Mouse (Mus musculus) CD4-positive, CD25-positive, alpha-beta regulatory T cell, adult 4 months (primary cell): ENCODE results near the gene Gpr62. TPM values are rescaled to one million over a fixed set of nuclear protein-coding genes. Genes with fewer than 3 reads are reported as not detected.
A peak's percentile ranks its signal among the peaks of the same experiment; 100 is the strongest.
"Not testable (repeated sequence)": the region's sequence is repeated elsewhere in the genome, so short reads cannot be mapped to it uniquely, and the experiment has no call there.

ENCODE experiments used
- ATAC-seq: one replicate; pipeline ENCODE4 v1.8.0; 2017
- polyA plus RNA-seq, 2 experiments: library from polyadenylated mRNA; unstranded; fragments of 100-300 nt; shearing (Covaris generic); gene quantifications; one replicate each; pipeline ENCODE4 v1.2.1; 2017

Gpr62 gene
- not detected for polyA plus RNA-seq

DNA sequence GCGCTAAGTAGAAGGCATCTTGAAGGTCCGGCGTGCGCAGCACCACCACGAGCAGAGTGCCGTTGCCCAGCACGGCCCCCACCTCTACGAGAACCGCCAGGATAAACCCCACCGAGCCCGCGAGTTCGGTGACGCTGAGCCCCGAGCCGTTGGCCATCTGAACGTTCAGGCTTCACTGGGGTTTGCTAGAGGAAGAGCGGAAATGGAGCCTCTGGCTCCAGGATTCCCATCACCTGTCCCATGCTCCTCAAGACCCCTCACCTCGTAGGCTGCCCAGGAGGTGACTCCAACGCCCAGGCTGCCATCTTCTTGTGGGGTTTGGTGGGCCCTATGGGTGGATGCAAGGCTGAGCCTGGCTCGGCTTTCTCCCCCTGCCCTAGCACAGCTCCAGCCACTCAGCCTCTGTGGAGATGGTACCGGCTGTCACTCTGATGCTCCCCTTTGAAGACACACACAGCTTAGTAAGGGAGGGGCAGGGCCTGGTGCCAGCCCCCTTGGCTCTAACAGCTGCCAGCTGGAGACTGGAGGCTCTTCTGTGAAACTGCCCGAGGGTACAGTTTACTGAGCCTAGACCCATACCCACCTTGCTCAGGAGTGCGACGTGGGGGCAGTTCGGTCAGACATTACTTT is at the start of gene Gpr62:
Gene Gpr62 (minus strand): TSS at position 368 of the 630 bp plus-strand sequence.
- no peak for ATAC-seq

DNA sequence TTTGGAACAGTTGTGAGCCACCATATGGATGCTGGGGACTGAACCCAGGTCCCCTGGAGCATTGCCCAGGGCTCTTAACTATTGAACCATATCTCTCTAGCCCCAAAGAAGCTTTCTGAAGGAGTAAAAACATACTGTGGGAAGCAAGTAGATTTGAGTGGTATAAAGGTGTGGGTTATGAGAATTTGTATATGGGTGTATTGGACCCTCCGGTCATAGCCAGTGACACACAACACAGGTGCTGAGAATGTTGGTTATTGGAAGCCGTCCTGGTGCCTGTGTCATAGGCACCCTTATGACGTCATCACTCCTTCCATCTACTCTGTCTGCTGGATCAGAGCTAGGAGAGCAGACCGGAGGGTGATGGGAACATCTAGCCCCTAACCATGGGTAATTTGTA is 48.5 kb upstream of the Gpr62 start, which contains the start of gene Iqcf5:
Gene Iqcf5 (plus strand): TSS at position 301 of the 400 bp plus-strand sequence.
- ATAC-seq: no peak

DNA sequence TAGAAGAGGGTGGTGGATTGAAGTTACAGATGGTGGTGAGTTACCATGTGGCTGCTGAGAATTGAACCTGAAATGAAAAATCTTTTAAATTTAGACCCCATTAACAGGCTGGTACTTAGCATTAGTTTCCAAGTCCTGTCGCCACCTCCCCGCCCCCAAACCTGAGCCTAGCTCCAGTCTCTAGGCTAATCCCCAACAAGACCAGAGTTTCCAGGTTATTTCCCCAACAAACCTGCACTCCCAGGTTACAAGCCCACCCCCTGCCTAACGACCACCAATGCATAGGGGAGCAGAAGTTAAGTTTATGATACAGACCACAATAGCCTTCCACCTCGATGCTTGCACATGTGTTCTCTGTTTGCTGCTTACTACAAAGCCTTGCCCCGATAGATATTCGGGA is 47.8 kb upstream of the Gpr62 start:
- no peak for ATAC-seq

DNA sequence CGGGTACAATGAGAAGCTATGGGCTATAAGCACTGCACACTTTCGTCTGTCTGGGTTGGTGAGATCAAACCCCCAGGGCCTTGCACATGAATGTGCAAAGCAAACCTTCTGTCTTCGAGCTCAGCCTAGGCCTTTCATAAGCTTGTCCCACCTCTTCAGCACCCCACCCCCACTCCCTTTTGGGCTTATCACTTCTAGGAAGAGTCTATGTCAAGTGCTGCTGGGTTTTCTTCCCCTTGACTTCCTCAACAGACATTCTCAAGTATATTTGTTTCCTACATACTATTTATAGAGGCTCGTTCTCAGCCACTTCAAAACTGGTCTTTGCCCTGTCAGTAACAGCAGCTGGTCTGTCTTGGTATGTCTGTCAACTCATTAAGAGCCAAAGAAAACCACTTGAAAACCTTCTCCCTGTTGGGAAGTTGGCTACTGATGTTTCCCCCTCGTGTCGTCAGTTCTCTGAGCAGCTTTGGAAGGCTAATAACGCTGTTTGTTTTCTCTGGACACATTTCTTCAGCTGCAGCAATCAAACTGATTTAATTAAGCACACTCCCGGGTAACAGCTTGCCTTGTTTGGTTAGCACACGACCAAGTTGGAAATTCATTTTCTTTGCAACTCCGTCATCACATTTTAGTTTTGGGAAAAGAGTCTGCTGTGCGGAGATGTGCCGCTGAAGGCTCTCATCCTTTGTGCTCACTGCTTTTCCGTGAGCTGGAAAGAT is 47.2 kb upstream of the Gpr62 start:
- ATAC-seq: no peak

DNA sequence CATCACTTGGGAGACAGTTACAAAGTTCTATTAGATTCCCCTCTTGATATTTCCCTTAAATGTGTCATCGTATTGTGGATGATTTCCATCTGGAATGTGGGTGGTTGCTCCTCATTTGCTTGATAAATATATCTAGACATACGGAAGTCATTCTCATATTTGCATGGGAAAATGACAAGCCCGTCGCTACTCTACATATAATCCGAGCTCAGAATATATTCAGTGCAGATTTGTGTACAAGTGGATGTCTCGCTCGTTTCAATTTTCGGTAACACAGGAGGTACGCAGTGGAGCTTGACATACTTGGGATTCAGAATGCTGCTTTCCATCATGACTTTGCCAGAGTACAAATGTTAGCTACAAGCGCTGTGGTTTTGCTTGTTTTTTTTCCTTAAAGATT is 43.6 kb upstream of the Gpr62 start:
- no peak for ATAC-seq

DNA sequence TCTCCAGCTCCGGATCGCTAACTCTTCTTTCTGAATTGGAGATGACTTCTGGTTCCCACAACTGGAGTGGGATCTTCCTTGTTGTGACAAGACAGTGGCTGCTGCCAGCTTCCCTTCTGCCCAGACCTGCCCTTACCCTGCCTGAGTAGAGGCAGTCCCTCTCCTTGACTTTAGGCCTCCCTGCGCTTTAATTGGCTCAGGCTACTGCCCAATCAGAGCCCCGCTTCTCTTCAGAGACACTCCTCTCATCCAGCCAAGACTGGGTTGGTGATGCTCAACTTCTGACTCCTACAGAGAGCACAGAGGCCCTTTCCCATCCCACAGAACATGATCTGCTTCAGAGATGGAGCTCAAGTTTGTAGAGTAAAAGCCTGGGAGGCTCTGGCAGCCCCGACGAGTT is 38.5 kb upstream of the Gpr62 start:
- ATAC-seq: no peak

DNA sequence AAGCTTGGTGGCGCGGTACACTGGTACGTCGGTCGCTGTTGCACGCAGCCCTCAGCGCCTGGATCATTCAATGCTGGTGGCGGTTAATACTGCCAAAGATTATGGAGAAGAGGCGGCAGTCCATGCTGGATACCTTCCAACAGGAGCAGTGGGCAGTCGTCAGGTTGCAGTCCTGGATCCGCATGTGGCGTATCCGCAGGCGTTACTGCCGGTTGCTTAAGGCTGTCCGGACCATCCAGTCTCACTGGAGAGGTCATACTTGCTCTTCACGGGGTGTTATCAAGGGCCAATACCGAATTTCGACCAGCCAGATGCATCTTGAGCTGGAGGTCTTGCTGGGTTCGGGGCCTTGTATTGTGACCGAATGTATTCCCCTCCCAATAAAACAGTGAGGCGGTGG is 36.1 kb upstream of the Gpr62 start:
- no peak for ATAC-seq

DNA sequence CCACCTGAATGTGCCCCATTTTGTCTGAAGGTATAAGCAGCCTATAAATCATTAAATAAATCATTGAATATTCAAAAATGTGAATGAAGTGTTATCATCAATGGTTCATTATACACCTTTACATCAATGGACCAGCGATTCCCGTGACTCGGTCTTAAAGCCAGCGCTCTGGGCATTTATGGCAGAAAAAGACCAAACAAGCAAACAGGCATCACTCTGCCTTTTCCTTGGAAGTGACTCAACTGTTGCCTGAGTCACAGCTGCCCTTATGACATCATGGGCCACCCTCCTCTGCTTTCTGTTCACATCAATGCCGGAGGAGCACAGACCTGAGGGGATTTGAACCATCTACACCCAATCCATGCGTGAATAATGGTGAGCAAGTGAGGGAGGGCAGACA is 33.9 kb upstream of the Gpr62 start, which contains the start of gene Iqcf1:
Gene Iqcf1 (plus strand): TSS at position 301 of the 400 bp plus-strand sequence.
- ATAC-seq: no peak

DNA sequence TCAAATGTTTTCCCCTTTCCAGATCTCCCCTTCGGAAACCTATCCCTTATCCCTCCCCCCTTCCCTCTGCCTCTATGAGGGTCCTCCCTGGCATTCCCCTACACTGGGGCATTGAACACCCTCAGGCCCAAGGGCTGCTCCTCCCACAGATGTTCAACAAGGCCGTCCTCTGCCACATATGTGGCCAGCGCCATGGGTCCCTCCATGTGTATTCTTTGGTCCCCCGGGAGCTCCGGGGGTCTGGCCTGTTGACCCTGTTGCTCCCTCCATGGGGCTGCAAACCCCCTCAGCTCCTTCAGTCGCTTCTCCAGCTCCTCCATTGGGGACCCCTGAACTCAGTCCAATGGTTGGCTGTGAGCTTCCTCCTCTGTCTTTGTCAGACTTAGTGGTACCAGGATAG is 21.9 kb upstream of the Gpr62 start:
- ATAC-seq: not testable (repeated sequence)

DNA sequence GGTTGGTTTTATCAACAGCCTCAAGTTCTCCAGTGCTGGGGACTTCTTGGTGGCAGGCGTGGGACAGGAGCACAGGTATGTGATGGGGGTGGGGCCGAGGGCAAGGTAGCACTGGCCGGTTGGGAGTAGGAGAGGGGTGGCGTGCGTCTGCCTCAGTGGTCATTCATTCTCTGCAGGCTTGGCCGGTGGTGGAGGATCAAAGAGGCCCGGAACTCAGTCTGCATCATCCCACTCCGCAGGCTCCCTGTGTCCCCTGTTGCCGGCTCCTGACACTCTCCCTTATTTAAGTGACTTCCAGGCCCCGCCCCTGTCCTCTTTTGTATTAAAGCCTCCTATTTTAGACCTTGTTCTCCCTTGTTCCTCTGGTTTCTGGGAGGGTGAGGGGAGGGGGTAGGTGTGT is 19.3 kb upstream of the Gpr62 start:
- ATAC-seq: no peak

DNA sequence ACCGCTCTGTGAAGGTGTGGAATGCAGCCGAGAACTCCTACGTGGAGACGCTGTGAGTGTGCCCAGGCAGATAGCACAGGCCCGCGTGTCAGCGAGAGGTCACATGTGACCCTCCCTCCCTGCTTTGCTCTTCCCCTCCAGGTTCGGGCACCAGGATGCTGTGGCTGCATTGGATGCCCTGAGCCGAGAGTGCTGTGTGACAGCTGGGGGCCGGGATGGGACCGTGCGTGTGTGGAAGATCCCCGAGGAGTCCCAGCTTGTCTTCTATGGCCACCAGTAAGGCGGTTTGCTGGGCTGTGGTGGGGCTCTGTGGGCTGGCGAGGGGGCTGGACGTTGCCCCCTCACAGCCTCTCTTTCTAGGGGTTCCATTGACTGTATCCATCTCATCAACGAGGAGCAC is 17.9 kb upstream of the Gpr62 start:
- ATAC-seq: no peak

DNA sequence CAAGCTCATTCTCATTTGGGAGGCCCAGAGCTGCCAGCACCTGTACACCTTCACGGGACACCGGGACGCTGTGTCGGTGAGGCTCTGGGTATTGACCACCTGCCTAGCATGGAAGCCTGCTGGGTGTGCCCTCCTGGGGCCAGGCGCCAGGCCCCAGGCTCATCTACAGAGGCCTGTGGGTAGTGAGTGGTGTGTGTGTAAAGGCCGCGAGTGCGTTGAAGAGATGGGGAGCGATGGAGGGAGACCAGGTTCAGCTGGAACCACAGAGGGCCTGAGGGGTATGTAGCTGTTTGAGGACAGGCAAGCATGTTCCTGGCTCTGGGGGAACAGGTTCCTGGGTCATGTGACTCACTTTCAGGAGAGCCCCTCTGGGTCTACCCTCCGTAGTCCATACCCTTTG is 17.4 kb upstream of the Gpr62 start:
- no peak for ATAC-seq

DNA sequence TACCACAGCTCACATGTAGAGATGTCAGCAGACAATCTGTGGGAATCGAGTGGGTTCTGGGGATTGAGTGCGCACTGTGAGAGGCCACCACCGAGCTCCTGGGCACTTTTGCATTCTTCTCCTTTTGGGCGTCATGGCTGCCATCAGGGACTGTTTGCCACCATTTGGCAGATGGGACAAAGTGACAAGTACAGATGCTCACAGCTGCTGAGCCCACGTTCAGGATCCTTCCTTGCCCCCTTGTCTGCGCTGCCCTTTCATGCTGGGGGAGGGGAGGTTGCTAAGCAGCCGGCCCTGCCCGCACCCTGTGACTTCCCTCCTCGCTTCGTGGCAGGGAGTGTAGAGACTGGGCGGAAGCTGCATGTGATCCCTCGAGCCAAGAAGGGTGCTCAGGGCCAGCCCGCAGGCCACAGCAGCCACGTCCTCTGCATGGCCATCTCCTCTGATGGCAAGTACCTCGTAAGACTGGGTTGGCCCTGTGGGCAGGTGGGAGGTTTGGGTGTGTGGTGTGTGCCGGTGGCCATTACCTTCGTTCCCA is 16.9 kb upstream of the Gpr62 start:
- ATAC-seq: no peak

DNA sequence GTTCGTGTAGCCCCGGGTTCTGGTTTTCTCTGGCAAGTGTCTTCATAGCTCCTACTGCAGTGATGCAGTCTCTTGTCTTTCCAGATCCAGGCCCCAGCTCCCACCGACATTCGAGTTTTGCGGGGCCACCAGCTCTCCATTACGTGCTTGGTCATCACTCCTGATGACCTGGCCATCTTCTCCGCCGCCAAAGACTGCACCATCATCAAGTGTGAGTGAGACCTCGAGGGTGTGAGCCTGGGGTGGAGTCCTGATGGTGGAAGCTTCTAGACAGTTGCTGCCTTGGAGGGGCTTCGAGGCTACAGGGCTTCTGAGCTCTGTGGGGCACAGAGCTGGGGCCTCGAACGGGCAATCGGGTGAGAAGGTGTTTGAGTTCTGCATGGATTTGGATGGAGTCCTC is 15.9 kb upstream of the Gpr62 start:
- no peak for ATAC-seq

DNA sequence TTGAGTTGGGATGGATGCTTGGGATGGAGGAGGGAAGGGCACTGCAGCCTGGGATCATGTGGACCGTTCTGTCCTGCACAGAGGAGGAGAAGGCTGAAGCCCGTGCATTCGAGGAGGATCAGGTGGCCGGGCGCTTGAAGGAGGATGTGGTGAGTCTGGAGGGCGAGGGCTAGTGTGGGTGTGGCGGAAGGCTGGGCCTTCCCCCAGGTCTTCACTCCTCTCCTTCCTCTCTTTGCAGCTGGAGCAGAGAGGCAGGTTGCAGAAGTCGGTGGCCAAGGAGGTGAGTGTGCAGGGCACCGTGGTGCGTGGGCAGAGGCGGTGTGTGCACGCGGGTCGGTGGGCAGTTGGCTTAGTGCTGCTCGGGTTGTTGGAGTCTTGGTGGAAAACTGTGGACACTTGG is 15.3 kb upstream of the Gpr62 start:
- ATAC-seq: no peak

DNA sequence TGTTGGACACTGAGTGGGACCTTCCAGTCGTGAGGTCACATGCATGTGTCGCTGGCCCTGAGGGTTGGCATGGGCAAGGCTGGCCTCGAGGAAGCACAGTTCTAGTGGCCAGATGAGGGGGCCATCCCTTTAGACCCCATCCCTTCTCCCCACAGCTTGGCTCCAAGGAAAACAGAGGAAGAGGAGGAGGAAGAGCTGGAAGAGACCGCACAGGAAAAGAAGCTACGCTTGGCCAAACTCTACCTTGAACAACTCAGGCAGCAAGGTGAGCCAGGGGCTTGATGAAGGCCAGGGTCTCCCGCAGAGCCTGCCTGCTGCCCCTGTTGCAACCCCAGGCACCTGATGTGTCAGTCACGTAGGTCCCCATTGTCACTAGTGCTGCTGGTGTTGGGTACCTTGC is 14.8 kb upstream of the Gpr62 start:
- ATAC-seq: no peak

DNA sequence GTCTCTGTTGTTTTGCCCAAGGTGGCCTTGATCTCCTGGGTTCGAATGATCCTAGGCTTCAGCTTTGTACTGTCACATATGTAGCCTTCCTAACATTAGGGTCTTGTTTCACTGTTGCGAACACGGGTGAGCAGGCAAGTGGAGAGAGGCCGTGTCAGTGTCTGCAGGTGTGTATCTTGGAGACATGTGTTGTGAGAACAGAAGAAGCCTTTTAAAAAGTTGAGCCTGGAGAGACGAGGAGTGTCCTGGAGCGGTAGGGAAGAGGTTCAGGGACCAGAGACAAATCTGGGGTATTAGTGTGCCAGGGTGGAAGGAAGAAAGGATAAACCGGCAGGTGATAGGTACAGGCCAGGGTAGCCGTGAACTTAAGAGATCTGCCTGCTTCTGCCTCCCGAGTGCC is 12.4 kb upstream of the Gpr62 start:
- no peak for ATAC-seq

DNA sequence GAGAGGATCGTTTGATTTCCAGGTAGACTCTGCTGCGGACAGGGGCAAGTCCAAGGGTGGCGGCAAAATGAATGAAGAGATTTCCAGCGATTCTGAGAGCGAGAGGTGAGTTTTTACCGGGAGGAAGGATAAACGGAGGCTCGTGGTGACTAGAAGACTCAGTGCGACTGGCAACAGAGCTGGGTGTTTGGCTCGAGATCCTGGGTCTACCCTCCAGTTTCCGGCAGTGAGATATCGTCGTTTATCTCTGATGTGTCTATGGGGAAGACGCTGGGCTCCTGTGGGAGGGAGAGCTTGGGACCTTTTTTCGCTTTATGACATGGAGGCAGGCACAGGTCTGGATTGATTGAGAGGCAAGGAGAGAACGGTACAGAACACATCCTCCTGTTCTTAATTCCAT is 11.9 kb upstream of the Gpr62 start:
- ATAC-seq: no peak

DNA sequence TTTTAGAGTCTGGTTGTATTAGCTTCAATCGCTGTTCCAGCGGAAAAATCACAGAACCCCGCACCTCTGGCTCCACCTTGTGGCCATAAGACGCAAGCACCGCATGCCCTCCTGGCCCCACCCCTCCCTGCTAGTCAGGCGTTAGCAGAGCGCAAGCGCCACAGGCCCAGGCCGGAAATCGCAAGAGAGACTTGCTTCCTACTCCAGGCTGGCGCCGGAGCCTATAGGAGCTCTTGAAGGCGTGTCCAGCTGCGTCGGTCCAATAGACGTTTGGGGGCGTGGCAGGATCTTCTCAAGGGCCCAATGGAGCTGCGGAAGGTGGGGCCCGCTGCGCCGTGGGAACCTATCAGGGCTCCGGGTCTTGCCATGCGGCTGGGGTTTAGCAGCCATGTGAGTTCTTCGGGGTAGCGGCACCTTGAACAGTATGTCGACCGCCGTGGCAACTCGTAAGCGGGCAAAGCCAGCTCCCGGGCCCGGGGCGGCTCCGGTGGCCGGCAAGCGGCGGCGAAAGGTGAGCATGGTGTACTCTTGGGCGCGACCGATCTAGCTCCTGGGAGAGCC is 11.3 kb upstream of the Gpr62 start, which contains the start of gene Parp3:
Gene Parp3 (minus strand): TSS at position 26 of the 561 bp plus-strand sequence.
- peak; percentile 96 for ATAC-seq

DNA sequence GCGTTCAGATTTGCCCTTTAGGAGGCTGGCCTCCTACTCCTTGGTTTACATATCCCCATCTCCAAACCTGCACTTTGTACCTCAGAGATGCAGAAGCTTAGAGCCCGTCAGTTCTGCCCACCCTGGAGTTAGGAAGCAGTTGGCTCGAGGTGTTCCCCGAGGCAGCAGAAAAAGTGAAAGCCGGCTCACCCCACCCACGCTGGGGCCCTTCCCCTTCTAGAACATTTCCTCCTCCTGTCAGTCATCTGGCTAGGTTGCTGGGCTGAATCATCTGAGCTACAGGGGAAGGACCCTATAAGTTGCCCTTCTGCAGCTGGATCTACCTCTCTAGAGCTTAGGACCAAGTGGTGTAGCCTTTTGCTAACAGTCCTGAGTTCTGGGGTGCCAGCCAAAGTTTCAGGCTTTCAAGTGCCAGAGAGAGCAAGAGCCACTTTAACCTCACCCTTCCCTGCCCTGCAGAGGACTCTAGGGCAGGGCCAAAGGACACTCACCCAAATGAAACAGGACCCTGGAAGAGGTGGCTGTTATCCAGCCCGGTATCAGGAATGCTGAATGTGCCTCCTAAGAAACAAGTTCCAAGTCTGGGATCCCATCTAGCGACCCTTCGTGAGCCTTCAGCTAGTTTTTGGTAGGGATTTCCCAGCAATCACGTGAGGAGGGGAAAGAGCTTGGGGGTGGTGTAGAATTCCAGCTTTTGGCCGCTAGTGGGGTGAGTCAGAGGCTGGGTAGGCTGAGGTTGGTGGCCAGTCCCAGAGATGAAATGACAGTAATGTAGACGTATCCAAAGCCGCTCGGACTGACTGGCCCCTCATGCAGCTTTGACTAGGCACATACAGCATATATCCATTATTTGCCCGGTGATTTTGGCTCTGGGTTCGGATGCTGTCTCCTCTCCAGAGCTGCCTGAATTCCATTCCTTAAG is 10.5 kb upstream of the Gpr62 start:
- ATAC-seq: peak; percentile 40

DNA sequence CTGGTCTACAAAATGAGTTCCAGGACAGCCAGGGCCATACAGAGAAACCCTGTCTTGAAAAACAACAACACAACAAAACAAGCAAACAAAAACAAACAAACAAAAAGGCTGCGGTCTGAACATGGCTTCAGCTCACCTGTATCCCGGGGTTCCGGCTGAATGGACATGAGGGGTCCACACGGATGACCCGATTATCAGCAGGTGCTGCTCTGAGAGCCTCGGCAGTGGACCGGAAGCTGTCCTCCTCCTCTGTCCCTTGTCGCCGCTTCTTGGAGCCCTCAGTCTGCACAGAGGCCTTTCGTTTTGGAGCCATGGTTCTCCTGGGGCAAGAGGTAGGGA is 9.9 kb upstream of the Gpr62 start, which contains the start of gene Rrp9:
Gene Rrp9 (plus strand): TSS at position 301 of the 339 bp plus-strand sequence.
- ATAC-seq: no peak

DNA sequence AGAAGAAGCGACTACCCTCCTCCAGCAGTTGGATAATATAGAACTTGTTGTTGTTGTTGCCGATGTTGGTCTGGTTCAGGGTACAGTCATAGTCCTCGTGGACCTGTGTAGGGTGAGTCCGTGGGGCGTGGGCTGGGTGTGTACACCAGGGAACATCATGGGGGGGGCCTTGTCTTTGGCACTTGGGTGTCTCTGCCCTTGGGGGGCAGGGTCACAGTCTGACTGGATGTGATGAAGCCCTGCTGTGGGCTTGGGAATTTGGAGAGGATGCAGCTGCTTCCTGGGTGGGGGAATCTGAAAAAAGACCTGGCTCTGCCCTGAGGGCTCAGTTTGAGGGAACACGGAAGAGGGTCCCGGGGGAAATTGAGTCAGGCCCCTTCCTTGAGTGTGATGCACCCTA is 9.3 kb upstream of the Gpr62 start:
- ATAC-seq: no peak

DNA sequence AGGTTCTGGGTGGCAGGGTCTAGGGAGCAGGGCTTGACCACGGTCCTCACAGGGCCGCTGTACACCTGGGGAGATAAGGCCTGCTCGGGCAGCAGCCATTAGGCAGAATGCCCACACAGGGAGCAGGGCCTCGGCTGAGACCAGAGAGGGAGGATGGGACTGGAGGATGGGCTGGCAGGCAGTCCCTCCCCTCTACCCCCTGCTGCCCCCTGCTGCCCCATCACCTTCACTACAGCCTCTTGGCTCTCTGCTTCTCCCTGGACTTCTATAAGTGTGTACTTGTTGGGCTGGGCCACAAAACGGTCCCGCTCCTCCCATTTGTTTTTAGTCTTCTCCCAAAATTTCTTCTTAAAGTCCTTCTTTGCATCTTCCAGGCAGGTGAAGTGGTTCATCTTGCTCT is 8.7 kb upstream of the Gpr62 start:
- ATAC-seq: no peak
